Mouse (Mus musculus) MEL (cell line): ENCODE results near the gene Odf2l. TPM values are rescaled to one million over a fixed set of nuclear protein-coding genes. Genes with fewer than 3 reads are reported as not detected.
A peak's percentile ranks its signal among the peaks of the same experiment; 100 is the strongest.

Experiments used
- DNase-seq: peaks from one replicate; pipeline ENCODE4 v3.0.0; 2011; ENCODE audit warnings: low read depth, low spot score
- H3K27ac ChIP-seq: 2 replicates; pipeline ENCODE4 v1.5.1; 2012; ENCODE audit warnings: low read depth, mild to moderate bottlenecking, control low read depth, low read length, moderate library complexity; ENCODE audit not compliant: control insufficient read depth
- H3K27me3 ChIP-seq, 2 experiments: fragments of 150-350 bp in 1 of 2; sonication (generic) in 1 of 2; 2 replicates each; pipeline ENCODE4 v1.6.1; 2012; ENCODE audit warnings: low read length in 2 of 2, mild to moderate bottlenecking in 2 of 2, improper control_type of control experiment in 1 of 2, moderate library complexity in 1 of 2; ENCODE audit not compliant: insufficient read depth in 2 of 2, control insufficient read depth in 1 of 2
- H3K36me3 ChIP-seq, 2 experiments: 2 replicates each; pipeline ENCODE4 v1.6.1; 2012 to 2014; ENCODE audit warnings: low read length in 2 of 2, improper control_type of control experiment in 1 of 2, inconsistent platforms in 1 of 2, mild to moderate bottlenecking in 1 of 2; ENCODE audit not compliant: insufficient read depth in 2 of 2, control insufficient read depth in 1 of 2
- H3K4me1 ChIP-seq, 2 experiments: fragments of 150-350 bp in 1 of 2; sonication (generic) in 1 of 2; 2 replicates each; pipeline ENCODE4 v1.6.1; 2012; ENCODE audit warnings: low read length in 2 of 2, improper control_type of control experiment in 1 of 2, mild to moderate bottlenecking in 1 of 2; ENCODE audit not compliant: insufficient read depth in 2 of 2, control insufficient read depth in 1 of 2
- H3K4me3 ChIP-seq, 2 experiments: fragments of 150-350 bp in 1 of 2; sonication (generic) in 1 of 2; 2 replicates each; pipeline ENCODE4 v1.5.1; 2012; ENCODE audit warnings: low read depth in 2 of 2, low read length in 2 of 2, mild to moderate bottlenecking in 2 of 2, moderate library complexity in 2 of 2, control low read depth in 1 of 2, improper control_type of control experiment in 1 of 2; ENCODE audit not compliant: control insufficient read depth in 1 of 2, insufficient read depth in 1 of 2
- H3K79me2 ChIP-seq: 2 replicates; pipeline ENCODE4 v1.6.1; 2012; ENCODE audit warnings: mild to moderate bottlenecking, low read length, moderate library complexity; ENCODE audit not compliant: control insufficient read depth, poor library complexity, insufficient read depth
- H3K9ac ChIP-seq: 2 replicates; pipeline ENCODE4 v1.6.1; 2012; ENCODE audit warnings: low read depth, mild to moderate bottlenecking, control low read depth, low read length, moderate library complexity; ENCODE audit not compliant: control insufficient read depth, poor library complexity, severe bottlenecking
- H3K9me3 ChIP-seq: fragments of 150-350 bp; sonication (generic); replicated peaks from 2 replicates; pipeline ENCODE4 v1.6.1; 2012; ENCODE audit warnings: mild to moderate bottlenecking, low read length, improper control_type of control experiment, moderate library complexity; ENCODE audit not compliant: insufficient read depth
- BHLHE40 ChIP-seq: IDR thresholded peaks from 2 replicates; pipeline ENCODE4 v1.6.1; 2012; ENCODE audit warnings: low read depth, mild to moderate bottlenecking, inconsistent platforms, low read length, improper control_type of control experiment, borderline replicate concordance
- CHD1 ChIP-seq: IDR thresholded peaks from 2 replicates; pipeline ENCODE4 v1.6.1; 2012; ENCODE audit warnings: low read depth, mild to moderate bottlenecking, inconsistent platforms, low read length, improper control_type of control experiment
- CHD2 ChIP-seq: IDR thresholded peaks from 2 replicates; pipeline ENCODE4 v1.6.1; 2011; ENCODE audit warnings: low read length, improper control_type of control experiment
- CTCF ChIP-seq, 3 experiments: IDR thresholded peaks in 2 of 3; conservative IDR thresholded peaks in 1 of 3; 2 replicates each; pipeline ENCODE4 v1.5.1; 2011 to 2012; ENCODE audit warnings: low read length in 3 of 3, low read depth in 2 of 3, mild to moderate bottlenecking in 2 of 3, improper control_type of control experiment in 1 of 3, inconsistent platforms in 1 of 3, mixed read lengths in 1 of 3, moderate library complexity in 1 of 3; ENCODE audit not compliant: control insufficient read depth in 1 of 3, insufficient read depth in 1 of 3, poor library complexity in 1 of 3, severe bottlenecking in 1 of 3
- E2F4 ChIP-seq: IDR thresholded peaks from 2 replicates; pipeline ENCODE4 v1.6.1; 2011; ENCODE audit warnings: low read depth, low read length, improper control_type of control experiment, borderline replicate concordance
- ELF1 ChIP-seq: IDR thresholded peaks from 2 replicates; pipeline ENCODE4 v1.6.1; 2014; ENCODE audit warnings: low read depth, mild to moderate bottlenecking, inconsistent platforms, low read length, improper control_type of control experiment, moderate library complexity
- EP300 ChIP-seq, 2 experiments: IDR thresholded peaks; 2 replicates each; pipeline ENCODE4 v1.6.1; 2011; ENCODE audit warnings: improper control_type of control experiment in 2 of 2, low read length in 2 of 2, low read depth in 1 of 2, mild to moderate bottlenecking in 1 of 2
- GABPA ChIP-seq: IDR thresholded peaks from 2 replicates; pipeline ENCODE4 v1.6.1; 2012; ENCODE audit warnings: low read depth, mild to moderate bottlenecking, inconsistent platforms, low read length, improper control_type of control experiment, moderate library complexity
- JUND ChIP-seq: IDR thresholded peaks from 2 replicates; pipeline ENCODE4 v1.6.1; 2011; ENCODE audit warnings: low read depth, mild to moderate bottlenecking, improper control_type of control experiment, low read length
- MAX ChIP-seq: IDR thresholded peaks from 2 replicates; pipeline ENCODE4 v1.6.1; 2011; ENCODE audit warnings: low read length, improper control_type of control experiment
- MAZ ChIP-seq: IDR thresholded peaks from 2 replicates; pipeline ENCODE4 v1.6.1; 2012; ENCODE audit warnings: low read depth, mild to moderate bottlenecking, inconsistent platforms, low read length, improper control_type of control experiment
- MEF2A ChIP-seq: IDR thresholded peaks from 2 replicates; pipeline ENCODE4 v1.6.1; 2014; ENCODE audit warnings: low read depth, mild to moderate bottlenecking, inconsistent platforms, low read length, improper control_type of control experiment; ENCODE audit not compliant: poor library complexity, insufficient replicate concordance, severe bottlenecking; ENCODE audit errors: extremely low read depth
- MYB ChIP-seq: IDR thresholded peaks from 2 replicates; pipeline ENCODE4 v1.6.1; 2011; ENCODE audit warnings: mild to moderate bottlenecking, low read depth, low read length, improper control_type of control experiment
- MYC ChIP-seq: IDR thresholded peaks from 2 replicates; pipeline ENCODE4 v1.6.1; 2011; ENCODE audit warnings: low read depth, mild to moderate bottlenecking, low read length, improper control_type of control experiment, moderate library complexity
- POLR2A ChIP-seq, 2 experiments: IDR thresholded peaks; 2 replicates each; pipeline ENCODE4 v1.6.1; 2011 to 2012; ENCODE audit warnings: low read length in 2 of 2, mild to moderate bottlenecking in 2 of 2, control low read depth in 1 of 2, improper control_type of control experiment in 1 of 2, low read depth in 1 of 2, moderate library complexity in 1 of 2; ENCODE audit not compliant: control insufficient read depth in 1 of 2, insufficient read depth in 1 of 2, poor library complexity in 1 of 2
- SMC3 ChIP-seq: IDR thresholded peaks from 2 replicates; pipeline ENCODE4 v1.6.1; 2011; ENCODE audit warnings: low read depth, low read length, improper control_type of control experiment
- TCF12 ChIP-seq: IDR thresholded peaks from 2 replicates; pipeline ENCODE4 v1.6.1; 2014; ENCODE audit warnings: low read depth, mild to moderate bottlenecking, inconsistent platforms, low read length, improper control_type of control experiment, moderate library complexity
- UBTF ChIP-seq: IDR thresholded peaks from 2 replicates; pipeline ENCODE4 v1.6.1; 2012; ENCODE audit warnings: low read depth, mild to moderate bottlenecking, inconsistent platforms, low read length, improper control_type of control experiment, moderate library complexity, borderline replicate concordance; ENCODE audit not compliant: insufficient read depth
- USF1 ChIP-seq: IDR thresholded peaks from 2 replicates; pipeline ENCODE4 v1.6.1; 2014; ENCODE audit warnings: low read depth, mild to moderate bottlenecking, inconsistent platforms, low read length, improper control_type of control experiment, moderate library complexity
- ZC3H11A ChIP-seq: IDR thresholded peaks from 2 replicates; pipeline ENCODE4 v1.6.1; 2012; ENCODE audit warnings: low read depth, mild to moderate bottlenecking, inconsistent platforms, low read length, improper control_type of control experiment
- ZKSCAN1 ChIP-seq: IDR thresholded peaks from 2 replicates; pipeline ENCODE4 v1.6.1; 2012; ENCODE audit warnings: low read depth, mild to moderate bottlenecking, inconsistent platforms, low read length, improper control_type of control experiment, moderate library complexity
- ZNF384 ChIP-seq: IDR thresholded peaks from 2 replicates; pipeline ENCODE4 v1.6.1; 2012; ENCODE audit warnings: low read depth, mild to moderate bottlenecking, inconsistent platforms, low read length, improper control_type of control experiment
- polyA plus RNA-seq, 2 experiments: library from polyadenylated mRNA; stranded (reverse) in 1 of 2; unstranded in 1 of 2; fragments of >175 nt in 1 of 2; fragments of >200 nt in 1 of 2; gene quantifications; 2 replicates each; pipeline versions ENCODE4 v1.2.1 to v1.2.4; 2012; ENCODE audit warnings: low replicate concordance in 2 of 2, low read depth in 1 of 2; ENCODE audit not compliant: insufficient read length in 2 of 2, insufficient read depth in 1 of 2, missing spikeins in 1 of 2
- total RNA-seq: library from RNA; depleted of rRNA; stranded (reverse); fragments of 300-350 nt; gene quantifications from 2 replicates; pipeline ENCODE4 v1.2.3, GENCODE M21; 2012

Gene Odf2l
- total and polyA plus RNA-seq, 3 experiments: 12.6 to 15.0 TPM; not detected in 1

GRCm38 (mm10) chr3:145184645-145185044, 66.3 kb downstream of the Odf2l start:
- no peak for DNase-seq
- Histone ChIP-seq H3K27me3 (no peaks in the 10 kb centered on the region; a peak in 1 of 4 replicates), H3K36me3 (no peaks in the 10 kb centered on the region), H3K9ac (no peak overlapping the region), H3K4me1 (no peaks in the 10 kb centered on the region), H3K79me2 (no peaks in the 10 kb centered on the region), H3K27ac (no peak overlapping the region)
- TF ChIP-seq EP300 (IDR thresholded peaks at IDR 0.05; ENCODE audit: low read depth in 1 of 2, low read length in 2 of 2): no peak
- TF ChIP-seq ZKSCAN1: no peak
- no peak for TF ChIP-seq UBTF
- TF ChIP-seq CHD2: no peak
- no peak for TF ChIP-seq BHLHE40
- TF ChIP-seq CTCF (IDR thresholded peaks at IDR 0.05 in 2 of 3, conservative IDR thresholded peaks at IDR 0.05 in 1 of 3; ENCODE audit: control insufficient read depth in 1 of 3, insufficient read depth in 1 of 3, low read depth in 2 of 3, low read length in 3 of 3, poor library complexity in 1 of 3, severe bottlenecking in 1 of 3): no peak
- no peak for TF ChIP-seq GABPA
- TF ChIP-seq ZNF384: no peak
- TF ChIP-seq E2F4: no peak
- no peak for TF ChIP-seq MEF2A
- TF ChIP-seq USF1: no peak
- TF ChIP-seq JUND: no peak
- no peak for TF ChIP-seq MAZ
- TF ChIP-seq MAX: no peak
- TF ChIP-seq POLR2A (IDR thresholded peaks at IDR 0.05; ENCODE audit: control insufficient read depth in 1 of 2, insufficient read depth in 1 of 2, low read depth in 1 of 2, low read length in 2 of 2, poor library complexity in 1 of 2): no peak
- TF ChIP-seq CHD1: no peak
- no peak for TF ChIP-seq ZC3H11A
- no peak for TF ChIP-seq TCF12
- TF ChIP-seq, all 39 proteins: peak for 0
- Histone ChIP-seq H3K9me3 (no peaks in the 10 kb centered on the region), H3K4me3 (no peak overlapping the region)

- no peak overlapping the region for H3K9ac ChIP-seq
Measured at GRCm38 (mm10) chr3:145191972-145192371, 73.6 kb downstream of the Odf2l start.

More at GRCm38 (mm10) chr3:145191972-145192371, 73.6 kb downstream of the Odf2l start:
- Histone ChIP-seq H3K27ac (no peak overlapping the region), H3K4me1 (peaks cover 0 to 4% of the 10 kb centered on the region in 2 experiments; a peak in 1 of 4 replicates), H3K79me2 (no peaks in the 10 kb centered on the region), H3K36me3 (no peaks in the 10 kb centered on the region), H3K27me3 (no peaks in the 10 kb centered on the region; a peak in 2 of 4 replicates), H3K9me3 (no peaks in the 10 kb centered on the region), H3K4me3 (no peak overlapping the region)
- no peak for TF ChIP-seq POLR2A (IDR thresholded peaks at IDR 0.05; ENCODE audit: control insufficient read depth in 1 of 2, insufficient read depth in 1 of 2, low read depth in 1 of 2, low read length in 2 of 2, poor library complexity in 1 of 2)
- TF ChIP-seq MYB: no peak
- no peak for TF ChIP-seq MYC
- TF ChIP-seq SMC3: no peak
- no peak for TF ChIP-seq ELF1
- no peak for TF ChIP-seq BHLHE40
- TF ChIP-seq E2F4: no peak
- peak; percentile 6 for DNase-seq
